Mouse (Mus musculus) cerebellum, adult 18-20 months (tissue): ENCODE measurements around the gene Strip1.
"Not testable (repeated sequence)": the region's sequence is repeated elsewhere in the genome, so short reads cannot be mapped to it uniquely, and the experiment has no call there.

Source experiments
- DNase-seq, 2 experiments: peaks; one replicate each; pipeline ENCODE4 v3.0.0; 2021

The Strip1 gene

GRCm38 (mm10) chr3:107631523-107631958 lies at the start of gene Strip1:
Gene Strip1, minus strand, starts transcription at chr3:107631694.
- DNase-seq: peak; percentile 91 to 96

- DNase-seq: peak; percentile 37 to 60
Observed at GRCm38 (mm10) chr3:107680790-107681576, 49.5 kb upstream of the Strip1 start.

GRCm38 (mm10) chr3:107671509-107671908 lies 40.0 kb upstream of the Strip1 start:
- no peak for DNase-seq

GRCm38 (mm10) chr3:107670500-107670899 lies 39.0 kb upstream of the Strip1 start:
- no peak for DNase-seq

- DNase-seq: no peak
Observed at GRCm38 (mm10) chr3:107668786-107669185, 37.3 kb upstream of the Strip1 start.

DNA sequence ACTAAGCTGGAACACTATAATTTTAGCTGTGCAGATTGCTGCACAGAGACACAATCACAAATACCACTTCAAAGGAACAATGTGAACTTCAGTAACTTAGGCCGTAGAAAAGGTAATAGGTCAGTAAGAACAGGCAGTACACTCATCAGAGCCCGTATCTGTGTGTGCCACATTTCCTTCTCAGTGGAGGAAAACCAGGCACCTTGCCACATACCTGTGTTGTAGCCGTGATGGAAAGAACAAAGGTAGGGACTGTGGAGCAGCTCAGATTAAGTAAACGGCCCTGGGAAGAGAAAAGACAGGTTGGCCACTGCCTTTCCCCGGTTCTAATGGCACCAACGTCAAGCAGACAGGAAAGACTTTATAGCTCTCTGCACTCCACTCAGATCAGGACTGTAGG lies 35.9 kb upstream of the Strip1 start:
- no peak for DNase-seq

DNA sequence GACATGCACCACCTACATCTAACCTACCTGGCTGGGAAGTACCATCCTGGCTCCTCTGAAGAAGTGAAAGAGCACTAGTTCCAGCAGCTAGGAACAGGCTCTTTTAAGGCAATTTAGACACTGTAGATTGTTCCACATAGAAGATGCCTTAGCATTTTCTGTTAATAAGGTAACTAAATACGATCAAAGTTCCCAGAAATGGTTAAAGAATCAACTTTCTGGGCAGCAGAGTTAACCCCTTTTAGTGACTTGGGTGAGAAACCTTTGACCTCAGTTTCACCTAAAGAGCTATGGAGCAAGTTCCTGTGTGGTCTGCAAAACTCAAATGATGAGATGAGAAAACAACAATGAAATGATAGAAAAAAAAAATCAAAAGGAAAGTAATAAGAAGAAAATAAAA lies 33.1 kb upstream of the Strip1 start:
- DNase-seq: no peak

DNA sequence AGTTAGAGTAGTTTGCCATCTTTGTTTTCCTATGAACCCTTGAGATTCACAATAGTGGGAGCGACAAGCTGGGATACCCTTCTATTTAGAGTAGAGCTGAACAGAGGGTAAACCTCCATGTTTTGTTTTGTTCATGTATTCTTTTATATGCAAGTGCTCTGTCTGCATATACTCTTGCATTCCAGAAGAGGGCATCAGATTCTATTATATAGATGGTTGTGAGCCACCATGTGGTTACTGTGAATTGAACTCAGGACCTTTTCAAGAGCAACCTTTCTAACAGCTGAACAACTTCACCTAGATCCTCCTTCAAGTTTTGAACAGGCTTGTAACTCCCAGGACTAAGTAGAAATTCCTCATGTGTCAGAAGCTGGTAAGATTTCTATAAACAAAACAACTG lies 27.5 kb upstream of the Strip1 start:
- DNase-seq: no peak

DNA sequence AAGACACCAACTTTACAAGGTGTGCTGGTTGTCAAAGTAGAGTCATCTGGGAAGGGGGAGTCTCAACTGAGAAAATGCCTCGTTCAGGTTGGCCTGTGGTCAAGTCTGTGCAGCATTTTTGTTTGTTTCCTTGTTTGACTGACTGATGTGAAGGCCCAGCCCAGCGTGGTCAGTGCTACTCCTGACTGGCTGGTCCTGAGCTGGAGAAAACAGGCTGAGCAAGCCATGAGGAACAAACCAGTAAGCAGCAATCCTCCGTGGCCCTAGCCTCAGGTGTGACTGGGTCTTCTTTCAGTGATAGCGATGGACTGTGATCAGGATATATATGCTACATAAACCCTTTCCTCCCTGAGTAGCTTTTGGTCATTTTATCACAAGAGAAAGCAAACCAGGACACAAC lies 25.4 kb upstream of the Strip1 start:
- DNase-seq: no peak

DNA sequence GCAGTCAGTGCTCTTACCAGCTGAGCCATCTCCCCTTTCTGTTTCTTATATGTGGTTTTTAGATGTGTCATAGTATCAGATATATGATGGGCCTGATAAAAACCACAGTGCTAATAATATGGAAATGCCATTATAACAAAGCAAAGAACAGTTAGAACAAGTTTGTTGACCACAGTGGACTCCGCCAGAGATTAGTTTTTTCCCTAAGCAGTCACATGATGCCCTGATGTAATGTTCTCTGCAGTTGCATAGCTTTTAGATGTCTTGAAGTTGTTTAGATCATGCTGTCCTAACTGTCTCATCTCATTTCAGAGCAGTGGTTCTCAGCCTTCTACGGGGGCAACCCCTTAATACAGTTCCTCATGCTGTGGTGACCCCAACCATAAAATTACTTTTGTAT lies 24.7 kb upstream of the Strip1 start:
- no peak for DNase-seq

DNA sequence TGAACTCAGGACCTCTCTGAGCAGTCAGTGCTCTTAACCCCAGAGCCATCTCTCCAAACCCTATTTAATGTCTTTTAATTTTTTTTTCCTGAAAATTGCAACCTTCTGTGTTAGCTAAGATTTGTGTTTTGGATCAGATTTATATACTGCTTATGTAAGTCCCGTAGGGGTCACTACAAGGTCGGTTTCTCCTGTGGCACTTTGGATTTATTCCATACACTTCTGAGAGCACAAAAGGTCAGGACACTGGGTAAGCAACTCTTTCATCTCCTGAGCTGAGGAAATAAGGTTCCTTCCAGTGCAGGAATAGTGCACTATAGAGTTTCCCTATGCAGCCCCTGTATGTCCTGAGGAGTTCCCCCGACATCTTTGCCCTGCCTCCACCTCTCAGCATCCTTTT lies 24.0 kb upstream of the Strip1 start:
- DNase-seq: no peak

GRCm38 (mm10) chr3:107654861-107655260 lies 23.4 kb upstream of the Strip1 start:
- DNase-seq: no peak

DNA sequence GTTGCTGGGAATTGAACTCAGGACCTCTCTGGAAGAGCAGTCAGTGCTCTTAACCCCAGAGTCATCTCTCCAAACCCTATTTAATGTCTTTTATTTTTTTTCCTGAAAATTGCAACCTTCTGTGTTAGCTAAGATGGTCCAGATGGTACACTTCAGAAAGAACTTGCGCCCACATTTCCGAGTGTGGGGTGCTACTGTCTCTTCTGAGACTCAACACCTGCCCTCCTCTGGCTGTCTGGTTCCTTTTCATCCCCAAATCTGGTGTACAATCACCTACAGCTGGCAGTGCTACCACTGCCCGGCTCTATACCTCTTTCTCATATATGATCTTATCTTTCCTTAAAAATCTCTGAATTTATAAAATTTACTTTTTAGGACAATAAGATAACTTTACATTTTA lies 21.5 kb upstream of the Strip1 start:
- DNase-seq: no peak

DNA sequence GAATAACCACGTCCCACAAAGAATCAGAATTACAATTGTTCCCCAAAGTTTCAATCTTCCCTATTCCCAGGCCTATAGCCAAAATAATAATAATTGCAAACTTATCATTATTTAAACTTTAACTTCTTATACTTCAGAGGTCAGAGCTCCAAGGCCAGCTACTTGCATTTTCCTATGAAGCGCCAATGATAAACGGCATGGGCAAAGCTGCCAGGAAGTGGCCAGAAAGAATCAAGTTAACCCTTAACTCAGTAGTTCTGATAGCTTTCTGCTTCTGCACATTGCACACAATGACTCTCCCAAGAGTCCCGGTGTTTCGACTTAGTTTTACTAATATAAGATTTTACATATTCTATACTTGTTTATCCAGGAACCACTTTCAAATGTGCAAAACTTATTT lies 18.8 kb upstream of the Strip1 start:
- DNase-seq: not testable (repeated sequence)

DNA sequence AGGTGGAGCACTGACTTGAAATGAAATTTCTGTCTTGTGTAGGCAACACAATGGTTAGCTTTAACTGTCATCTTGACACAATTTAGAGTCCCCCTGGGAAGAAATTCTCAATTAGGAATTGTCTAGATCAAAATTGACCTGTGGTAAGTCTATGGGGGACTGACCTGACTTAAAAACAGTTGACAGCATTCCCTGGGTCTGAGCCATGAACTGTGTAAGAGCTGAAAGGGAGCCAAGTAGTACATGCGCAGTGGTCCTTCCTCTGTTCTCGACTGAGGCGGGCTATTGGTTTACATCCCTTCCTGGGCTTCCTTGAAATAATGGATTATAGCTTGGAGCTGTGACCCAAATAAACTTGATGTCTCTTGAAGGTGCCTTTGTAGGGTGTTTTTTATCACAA lies 15.5 kb upstream of the Strip1 start:
- DNase-seq: no peak

DNA sequence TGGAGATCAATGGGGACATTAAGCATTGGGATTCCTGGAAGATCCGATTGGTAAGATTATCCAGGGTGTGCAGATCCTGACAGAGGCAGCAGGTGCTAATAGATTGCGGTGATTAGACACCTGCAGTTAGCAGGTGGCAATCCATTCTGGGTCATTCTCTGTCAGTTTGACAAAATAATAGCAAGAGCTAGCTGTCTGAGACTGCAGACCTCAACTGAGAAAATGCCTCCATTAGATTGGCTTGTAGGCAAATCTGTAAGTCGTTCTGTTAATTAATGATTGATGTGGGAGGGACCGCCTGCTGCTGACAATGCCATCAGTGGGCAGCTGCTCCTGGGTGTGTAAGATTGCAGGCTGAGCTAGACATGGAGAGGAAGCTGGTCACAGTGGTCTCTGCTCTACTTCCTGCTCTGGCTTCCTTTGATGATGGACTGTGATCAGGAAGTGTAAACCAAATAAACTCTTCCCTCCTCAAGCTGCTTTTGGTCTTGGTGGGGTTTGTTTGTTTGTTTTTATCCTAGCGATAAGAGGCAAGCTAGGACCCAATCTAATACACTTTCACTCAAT lies 6.2 kb upstream of the Strip1 start:
- DNase-seq: no peak

DNA sequence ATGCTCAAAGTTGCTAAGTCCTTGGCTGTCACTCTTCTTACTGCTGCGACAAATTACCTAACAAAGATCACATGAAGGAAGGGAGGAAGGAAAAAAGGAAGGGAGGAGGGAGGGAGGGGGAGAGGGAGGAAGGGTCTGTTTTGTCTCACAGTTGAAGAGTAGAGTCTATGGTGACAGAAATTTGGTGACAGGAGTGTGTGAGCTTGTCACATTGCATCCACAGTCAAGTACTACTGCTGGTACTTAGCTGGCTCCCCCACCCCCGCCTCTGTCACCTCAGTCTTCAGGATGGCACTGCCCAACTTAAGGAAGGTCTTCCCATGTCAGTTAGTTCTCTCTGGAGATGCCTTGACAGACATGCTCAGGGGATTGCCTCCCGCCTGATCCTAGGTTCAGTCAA lies 4.7 kb upstream of the Strip1 start:
- DNase-seq: no peak

DNA sequence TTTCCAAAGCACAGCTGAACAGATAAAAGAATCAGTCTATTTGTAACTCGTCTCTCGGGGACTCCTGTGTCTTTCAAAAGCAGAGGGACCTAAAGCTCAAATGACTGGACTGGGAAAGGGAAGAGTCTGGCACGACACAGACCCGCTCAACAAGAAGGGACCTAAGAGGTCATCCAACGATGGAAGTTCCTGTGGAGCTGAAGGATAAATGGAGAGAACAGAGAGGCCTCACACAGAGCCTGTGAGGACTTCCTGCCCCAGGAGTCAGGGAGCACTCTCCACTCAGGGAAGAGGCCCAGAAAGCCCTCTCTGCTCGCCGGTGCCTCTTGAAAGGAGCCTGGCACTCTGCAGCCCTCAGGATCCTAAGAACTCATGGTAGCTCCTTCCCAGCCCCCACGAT lies 4.3 kb upstream of the Strip1 start:
- no peak for DNase-seq

DNA sequence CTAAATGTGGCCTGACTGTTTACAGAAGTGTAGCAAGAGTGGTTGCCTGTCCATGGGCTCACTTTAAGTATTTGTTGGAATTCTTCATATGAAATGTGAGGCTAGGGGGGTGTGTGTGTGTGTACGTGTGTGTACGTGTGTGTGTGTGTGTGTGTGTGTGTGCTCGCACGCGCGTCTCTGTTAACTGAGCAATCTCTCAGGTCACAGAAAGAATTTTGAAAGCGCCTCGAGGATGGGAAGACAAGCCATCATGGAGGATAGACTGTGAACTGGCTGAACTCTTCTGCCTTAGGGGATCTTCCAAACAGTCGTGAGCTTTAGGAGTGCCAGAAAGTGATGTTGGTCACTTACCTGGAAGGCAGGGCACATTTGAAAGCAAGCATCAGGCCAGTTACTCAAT lies 2.4 kb upstream of the Strip1 start:
- peak in 1 of 2 experiments; percentile 1 for DNase-seq

DNA sequence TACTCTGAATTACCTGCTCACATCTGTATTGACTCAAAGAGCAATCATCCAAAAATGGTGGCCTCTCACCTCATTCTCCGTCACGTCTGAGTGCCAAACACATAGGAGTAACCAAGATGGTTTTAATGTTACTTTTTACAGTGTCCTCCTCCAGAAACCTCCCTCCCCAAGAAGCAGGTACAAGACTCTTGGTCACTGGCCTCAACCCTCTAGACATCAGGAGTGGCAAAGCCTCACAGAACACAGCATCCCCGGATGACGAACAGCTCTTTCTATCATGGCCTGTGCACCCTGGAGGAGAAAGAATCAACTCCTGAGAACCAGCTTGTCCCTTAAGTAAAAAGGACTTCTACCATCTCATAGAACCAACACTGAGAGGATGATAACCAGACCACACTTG lies 1.3 kb upstream of the Strip1 start:
- peak in 1 of 2 experiments; percentile 3 for DNase-seq

- peak in 1 of 2 experiments; percentile 56 for DNase-seq
Observed at GRCm38 (mm10) chr3:107630682-107631522, 592 bp downstream of the Strip1 start, which contains the start of gene Gm10961. Gene Gm10961, plus strand, starts transcription at chr3:107631322.

DNA sequence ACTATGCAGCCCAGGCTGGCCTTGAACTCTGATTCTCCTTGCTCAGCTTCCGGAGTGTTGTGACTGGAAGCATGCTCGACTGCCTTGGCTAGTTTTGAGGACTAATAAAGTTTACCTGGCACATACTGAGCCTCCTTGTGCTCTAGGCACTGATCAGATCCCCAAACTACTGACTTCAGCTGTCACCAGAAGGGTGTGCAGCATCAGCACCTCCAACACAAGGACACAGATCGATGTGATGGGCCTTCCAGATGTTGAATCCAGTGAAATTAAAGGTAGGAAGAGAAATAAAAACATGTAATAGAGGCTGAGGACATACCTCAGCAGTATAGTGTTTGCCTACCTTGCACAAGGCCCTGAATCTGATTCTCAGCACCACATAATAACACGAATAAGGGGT lies 2.1 kb downstream of the Strip1 start:
- peak in 1 of 2 experiments; percentile 0 for DNase-seq

GRCm38 (mm10) chr3:107628551-107628950 lies 2.9 kb downstream of the Strip1 start:
- DNase-seq: peak in 1 of 2 experiments; percentile 0

- peak in 1 of 2 experiments; percentile 1 for DNase-seq
Observed at GRCm38 (mm10) chr3:107627641-107628040, 3.9 kb downstream of the Strip1 start.
